Mouse (Mus musculus) megakaryocyte progenitor cell, adult 5-6 weeks (primary cell): ENCODE data around the gene Zfp112. TPM values are rescaled to one million over a fixed set of nuclear protein-coding genes. Genes with fewer than 3 reads are reported as not detected.
"Not testable (repeated sequence)": the region's sequence is repeated elsewhere in the genome, so short reads cannot be mapped to it uniquely, and the experiment has no call there.

Source experiments
- ATAC-seq: replicated peaks from 2 replicates; pipeline ENCODE4 v1.8.0; 2016; ENCODE audit warnings: mild to moderate bottlenecking, moderate TSS enrichment, inconsistent platforms; ENCODE audit not compliant: poor library complexity
- total RNA-seq, 2 experiments: library from RNA; stranded (forward) in 1 of 2; stranded (reverse) in 1 of 2; fragments of 157-497, 149-512 nt in 1 of 2; fragments of 200-1000 nt in 1 of 2; gene quantifications; 2 replicates each; pipeline versions ENCODE4 v1.2.3 to v1.2.4; 2015 to 2017

Gene Zfp112
- total RNA-seq (2015) (0.94 and 1.1 TPM in 2 replicates), total RNA-seq (2017) (0.21 and 0.71 TPM in 2 replicates)

DNA sequence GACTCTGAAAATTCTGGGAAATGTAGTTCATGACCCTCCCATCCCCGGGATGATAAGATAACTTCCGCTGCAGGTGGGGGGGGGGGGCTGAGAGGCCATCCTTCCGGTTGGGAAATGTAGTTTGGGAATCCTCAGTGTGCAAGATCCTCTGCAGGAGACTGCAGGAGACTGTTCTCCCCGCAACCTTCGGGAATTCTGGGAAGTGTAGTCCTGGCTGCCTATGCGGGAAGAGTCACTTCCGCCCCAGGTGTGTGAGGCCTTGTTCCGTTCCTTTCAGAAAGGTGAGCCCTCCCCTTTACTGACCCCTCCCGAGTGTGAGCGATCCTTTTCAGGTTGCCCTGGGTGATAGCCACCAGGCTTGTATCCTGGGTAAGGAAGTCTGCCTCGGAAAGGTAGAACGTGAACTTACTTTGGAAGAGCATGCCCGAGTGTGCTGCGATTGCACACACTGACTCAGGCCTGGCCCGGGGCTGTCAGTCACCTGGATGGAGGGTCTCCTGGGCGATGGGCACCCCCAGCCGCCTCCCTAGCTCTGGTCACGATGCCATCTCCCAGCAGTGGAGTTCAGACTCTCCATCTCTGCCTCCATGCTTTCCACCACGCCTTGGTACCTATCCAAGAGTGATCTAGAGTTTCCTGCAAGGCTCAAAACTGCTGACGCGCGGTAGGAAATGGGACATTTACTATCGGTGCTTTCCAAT lies at the start of gene Zfp112:
Zfp112 (plus strand) TSS at position 159 of the 701 bp plus-strand sequence.
- peak; percentile 45 for ATAC-seq

DNA sequence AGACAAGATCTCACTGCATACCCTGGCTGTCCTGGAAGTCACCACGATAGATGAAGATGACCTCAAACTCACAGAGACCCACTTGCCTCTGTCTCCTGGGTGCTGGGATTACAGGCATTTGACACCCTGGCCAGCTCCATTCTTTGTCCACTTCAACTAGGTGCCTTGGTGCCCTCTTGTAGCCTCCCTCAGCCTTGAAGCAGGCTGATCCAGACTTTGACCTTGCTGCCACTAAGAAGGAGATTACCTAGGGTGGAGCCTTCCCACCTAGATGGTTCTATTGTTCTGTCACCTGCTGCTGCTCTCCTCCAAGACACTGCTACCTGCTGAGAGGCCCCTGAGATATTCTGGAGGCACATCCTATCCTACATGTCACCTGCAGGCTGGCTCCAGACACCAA lies 37.7 kb upstream of the Zfp112 start:
- ATAC-seq = not testable (repeated sequence)

DNA sequence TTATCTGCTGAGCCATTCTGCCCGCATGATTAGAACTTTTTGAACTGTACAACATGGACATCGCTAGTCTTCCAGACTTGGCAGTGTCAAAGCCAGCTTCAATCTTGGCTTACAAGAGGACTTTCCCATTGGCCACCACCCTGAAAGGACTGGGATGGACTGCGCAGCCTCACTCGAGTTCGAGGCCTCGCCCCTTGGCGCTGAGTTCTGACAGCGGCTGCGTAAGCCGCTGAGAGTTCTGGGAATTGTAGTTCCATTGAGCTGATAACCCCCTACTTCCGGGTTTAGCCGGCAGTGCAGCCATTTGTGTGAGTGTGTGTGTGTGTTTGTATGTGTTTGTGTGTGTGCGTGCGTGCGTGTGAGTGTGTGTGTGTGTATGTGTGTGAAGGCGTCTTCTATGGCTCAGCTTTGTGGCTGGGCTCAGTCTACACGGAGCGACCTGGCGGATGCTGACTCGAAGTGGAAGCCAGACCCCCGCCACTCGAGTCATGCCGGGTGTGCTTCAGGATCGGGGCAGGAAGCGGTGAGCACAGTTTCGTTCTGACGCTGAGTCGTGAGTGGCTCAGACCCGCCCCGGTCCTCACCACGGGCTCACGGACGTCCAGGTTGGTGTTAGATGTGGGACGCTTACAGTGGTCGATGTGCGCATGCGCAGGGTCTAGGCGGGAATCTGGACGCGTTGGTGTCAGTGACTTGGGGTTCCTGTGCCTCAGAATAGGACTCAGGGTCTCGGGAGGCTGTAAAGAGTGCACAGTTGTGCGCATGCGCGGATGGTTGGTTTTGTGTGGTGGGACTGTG lies 30.3 kb upstream of the Zfp112 start, which contains the start of gene Zfp180:
Zfp180 (plus strand) TSS at position 291 of the 798 bp plus-strand sequence.
- ATAC-seq = peak; percentile 91

DNA sequence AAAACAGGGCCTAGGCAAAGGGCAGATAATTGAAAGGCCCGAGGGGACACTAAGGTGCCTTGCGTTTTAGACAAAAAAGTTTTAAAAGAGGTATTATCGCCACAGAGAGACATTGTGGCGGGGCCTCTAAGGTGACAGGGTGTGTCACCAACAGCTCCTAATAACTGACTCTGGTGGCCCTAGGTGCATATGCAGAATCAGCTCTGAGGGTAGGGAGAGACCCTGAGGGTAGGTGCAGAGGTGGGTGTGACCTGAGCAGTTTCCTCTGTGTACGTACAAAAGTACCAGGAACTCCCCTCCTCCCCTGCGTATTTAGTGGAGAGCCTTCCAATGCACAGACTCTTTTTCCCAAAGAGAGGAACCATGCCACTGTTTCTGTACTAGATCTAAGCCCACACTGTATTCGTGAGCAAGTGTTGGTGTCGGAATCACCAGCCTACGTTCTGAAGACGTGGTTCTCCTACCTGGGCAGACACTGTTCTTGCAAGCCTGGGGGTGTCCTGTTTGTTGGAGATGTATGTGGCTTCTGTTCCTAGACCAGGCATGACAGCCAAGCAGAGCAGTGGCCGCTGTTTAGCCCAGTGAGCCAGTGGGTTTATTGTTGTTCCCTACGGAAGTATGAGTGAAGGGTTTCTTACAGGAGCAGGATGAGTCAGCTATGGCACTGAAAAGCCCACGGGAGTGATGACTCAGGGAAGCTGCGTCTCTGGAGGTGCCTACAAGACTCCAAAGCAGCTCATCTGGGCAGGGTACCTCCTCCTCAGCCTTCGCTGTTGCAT lies 29.5 kb upstream of the Zfp112 start:
- ATAC-seq = peak; percentile 7

DNA sequence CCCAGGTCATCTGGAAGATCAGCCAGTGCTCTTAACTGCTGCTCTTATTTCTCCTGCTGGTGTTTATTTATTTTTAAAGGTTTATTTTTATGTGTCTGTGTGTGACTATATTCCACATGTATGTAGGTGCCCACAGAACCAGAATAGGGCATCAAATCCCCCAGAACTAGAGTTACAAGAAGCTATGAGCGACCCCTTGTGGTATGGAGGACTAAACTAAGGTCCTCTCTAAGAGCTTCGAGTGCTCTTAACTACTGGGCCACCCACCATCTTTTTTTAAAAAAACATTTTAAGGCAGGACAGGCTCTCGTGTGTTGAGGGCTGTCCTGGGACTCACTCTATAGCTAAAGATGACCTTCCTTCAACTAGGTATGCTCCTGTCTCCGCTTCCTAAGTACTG lies 25.2 kb upstream of the Zfp112 start:
- no peak for ATAC-seq

DNA sequence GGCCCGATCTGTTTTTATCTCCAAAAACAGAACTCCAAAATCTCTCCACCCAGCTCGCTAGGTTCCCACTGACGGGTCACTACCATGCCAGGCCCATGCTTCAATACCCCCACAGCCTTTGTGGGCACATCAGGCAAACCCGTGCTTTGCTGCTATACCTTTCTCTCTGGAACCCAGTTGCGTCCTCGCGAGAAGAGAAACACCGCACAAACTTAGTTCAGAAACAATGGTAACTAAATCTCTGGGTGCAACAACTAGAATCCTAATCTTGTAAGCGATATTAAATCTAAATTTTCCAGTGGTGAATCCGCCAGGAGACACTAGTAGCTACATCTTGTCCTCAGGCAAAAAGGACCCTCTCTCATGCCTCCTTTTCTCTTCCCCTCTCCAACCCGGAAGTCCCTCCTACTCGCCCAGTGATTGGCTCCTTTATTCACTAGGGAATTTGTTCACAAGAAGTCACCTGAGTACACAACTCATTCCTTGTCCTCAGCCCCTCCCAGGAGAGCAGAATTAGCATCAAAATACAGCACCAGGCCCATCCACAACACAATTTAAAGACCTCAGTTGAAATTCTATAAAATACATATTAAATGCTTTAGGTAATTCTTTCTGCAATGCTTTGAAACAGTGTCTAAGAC lies 24.5 kb upstream of the Zfp112 start:
- ATAC-seq = no peak

DNA sequence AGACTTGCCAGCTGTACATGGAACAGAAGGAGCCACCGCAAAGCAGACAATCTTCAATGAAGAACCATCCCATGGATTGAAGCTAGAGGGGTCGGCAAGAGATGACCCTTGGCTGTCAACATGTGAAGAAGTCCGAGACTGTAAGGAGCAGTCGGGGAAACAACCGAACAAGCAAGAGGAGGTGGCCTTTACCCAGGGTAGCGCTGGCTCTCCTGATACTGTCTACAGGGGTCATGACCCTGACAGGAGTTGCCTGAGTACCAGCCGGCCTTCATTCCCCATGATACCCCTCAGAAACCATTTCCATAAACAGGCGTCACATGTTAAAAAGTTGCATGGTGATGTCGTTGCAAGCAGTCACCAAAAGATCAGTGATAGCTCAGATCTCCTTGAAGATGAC lies 7.7 kb upstream of the Zfp112 start:
- ATAC-seq = no peak

DNA sequence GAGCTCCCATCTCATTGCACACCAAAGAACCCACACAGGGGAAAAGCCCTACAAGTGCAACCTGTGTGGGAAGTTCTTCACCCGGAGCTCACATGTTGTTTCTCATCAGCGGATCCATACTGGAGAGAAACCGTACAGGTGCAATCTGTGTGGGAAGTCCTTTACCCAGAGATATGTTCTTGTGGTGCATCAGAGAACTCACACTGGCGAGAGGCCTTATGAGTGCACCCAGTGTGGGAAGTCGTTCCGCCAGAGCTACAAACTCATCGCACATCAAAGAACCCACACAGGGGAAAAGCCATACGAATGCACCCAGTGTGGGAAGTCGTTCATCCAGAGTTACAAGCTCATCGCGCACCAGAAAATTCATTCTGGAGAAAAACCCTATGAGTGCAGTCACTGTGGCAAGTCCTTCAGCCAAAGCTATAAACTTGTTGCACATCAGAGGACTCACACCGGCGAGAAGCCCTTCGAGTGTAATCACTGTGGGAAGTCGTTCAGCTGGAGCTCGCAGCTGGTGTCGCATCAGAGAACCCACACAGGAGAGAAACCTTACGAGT lies 6.9 kb upstream of the Zfp112 start:
- ATAC-seq = no peak

DNA sequence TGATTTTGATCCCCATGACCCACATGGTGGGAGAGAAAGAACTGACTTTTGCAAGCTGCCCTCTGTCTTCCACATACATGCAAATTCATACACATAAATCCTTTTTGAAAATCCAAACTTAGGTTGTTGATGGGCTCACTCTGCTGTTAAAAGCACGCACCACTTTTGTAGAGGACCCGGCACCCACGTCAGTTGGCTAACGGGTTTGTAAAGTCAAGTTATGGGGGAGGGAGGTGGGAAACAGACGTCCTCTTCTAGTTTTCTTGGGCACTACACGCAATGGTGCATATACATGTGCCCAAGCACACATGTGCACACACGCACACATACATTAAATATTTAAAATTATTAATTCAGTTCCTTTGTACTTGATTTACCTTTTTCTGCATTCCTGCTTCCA lies 1.3 kb upstream of the Zfp112 start:
- ATAC-seq = no peak

DNA sequence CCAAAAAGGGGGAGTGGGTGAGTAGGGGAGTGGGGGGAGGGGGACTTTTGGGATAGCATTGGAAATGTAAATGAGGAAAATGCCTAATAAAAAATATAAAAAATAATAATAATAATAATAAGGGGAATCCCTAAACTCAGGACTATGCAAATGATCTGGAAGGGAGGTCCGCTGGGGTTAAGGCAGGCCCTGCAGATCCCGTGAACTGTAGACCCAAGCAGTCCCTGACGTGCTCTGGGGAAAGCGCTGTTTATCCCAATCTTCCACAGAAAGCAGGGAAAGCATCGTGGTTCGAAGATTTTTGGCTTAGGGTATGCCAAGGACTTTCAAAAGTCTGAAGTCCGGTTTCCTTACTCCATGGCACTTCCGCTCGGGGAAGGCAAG lies 350 bp upstream of the Zfp112 start:
- no peak for ATAC-seq

DNA sequence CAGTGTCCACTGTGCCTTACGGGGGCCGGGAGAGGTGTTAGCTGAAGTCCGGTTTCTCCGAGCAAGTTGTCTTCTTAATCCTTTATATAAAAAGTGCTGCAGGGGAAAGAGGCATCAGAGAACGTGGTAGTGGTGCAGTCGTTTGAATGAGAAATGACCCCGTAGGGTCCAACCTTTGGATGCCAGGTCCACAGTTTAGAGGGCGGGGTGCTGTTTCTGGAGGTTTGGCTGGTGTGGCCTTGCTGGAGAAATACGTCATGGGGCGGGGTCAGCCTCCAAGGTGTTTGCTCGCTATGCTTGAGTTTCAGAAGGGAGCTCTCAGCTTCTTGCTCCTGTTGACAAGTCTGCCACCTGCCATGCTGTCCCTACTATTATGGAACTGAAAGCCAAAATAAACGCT lies 887 bp downstream of the Zfp112 start:
- peak; percentile 80 for ATAC-seq

DNA sequence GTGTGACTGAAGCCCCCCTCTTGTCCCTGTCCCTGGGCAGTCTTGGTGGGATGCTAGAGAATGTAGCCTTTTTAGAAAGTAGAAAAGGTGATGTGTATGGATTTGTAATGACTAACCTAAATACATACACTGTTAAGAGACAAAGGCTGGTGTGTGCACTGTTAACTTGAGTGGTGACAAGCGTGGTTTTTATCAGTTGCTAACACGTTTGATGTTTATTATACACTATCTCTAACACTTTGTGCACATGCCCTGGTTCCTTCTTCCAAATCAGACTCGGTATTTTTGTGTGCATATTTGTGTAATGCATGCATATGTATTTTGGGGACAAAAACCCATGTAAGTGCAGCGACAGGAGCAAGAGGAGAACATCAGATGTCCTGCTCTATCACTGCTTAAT lies 4.5 kb downstream of the Zfp112 start:
- ATAC-seq = no peak; the same call in 1 of the 2 replicates

DNA sequence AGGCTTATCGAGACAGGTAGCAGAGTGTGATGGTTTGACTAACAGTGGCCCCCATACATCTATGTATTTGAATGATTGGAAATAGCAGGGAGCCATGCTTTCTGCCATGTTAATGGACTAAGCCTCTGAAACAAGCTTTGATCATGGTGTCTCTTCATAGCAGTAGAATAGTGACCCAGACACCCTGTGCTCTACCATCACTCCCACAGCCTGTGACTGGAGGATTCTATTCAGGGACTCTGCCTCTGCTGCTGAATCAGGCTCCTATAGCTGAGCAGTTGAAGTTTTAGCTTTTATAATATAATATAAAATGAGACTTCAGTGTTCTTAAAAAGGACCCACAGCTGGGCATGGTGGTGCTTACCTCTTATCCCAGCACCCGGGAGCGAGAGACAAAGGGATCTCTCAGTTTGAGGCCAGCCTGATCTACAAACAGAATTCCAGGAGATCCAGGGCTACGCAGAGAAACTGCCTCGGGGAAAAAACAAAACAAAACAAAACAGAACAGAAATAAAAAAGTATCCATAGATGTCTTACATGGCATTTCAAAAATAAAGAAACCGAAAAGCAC lies 21.4 kb downstream of the Zfp112 start:
- ATAC-seq = no peak

DNA sequence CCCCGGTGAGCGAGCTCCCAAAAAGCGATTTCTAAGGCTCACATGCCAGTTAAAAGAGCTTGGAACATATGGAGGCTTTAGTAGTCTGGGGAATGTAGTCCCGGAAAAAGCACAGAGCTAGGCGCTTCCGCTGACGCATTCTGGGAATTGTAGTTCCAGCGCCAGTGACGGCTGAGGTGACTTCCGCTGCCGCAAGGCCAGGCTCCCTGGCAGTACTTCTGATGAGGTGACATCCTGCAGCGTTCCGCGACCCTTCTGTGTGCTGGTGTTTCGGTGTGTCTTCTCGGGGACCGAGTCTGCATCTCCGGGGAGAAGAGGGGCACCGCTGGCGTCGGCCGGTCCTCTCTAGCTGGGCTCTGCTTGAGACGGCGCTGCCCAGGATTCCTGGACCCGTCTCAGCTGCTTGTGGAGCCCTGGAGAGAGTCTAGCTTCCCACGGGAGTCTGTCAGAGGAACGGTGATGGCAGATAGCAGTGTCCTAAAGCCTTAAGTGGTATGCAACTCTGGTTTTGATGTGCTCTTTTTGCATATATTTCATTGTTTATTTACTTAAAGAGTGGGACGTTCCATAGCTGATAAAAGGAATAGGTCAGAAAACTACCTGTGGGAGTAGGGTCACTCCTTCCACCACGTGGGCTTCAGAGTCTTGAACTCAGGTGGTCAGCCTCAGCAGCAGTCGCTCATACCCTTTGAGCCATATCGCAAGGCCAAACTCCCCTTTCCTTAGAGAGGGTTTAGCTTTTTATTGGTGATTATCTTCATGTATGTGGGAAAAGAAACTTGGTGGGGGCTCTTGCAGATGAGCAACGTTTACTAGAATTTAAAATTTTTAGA lies 22.1 kb downstream of the Zfp112 start, which contains the start of gene Zfp235:
Zfp235 (plus strand) TSS at position 174 of the 833 bp plus-strand sequence.
- peak; percentile 100 for ATAC-seq

DNA sequence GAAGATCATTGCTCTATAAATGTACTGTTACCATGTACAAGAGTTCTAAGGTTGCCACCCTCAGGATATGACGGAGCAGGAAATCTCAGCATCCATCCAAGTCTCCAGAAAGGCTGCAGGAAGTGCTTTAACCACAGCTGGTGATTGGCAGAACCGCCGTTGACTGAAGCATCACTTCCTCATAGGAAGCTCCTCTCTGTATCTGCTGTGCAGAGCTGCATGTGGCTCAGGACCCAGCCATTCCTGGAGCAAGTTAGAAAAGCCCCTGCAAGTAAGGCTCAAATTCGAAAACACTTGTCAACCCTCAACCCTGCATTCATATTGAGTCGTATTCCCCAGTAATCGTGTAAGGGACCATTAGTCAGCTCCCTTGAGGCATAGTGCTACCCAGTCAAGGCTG lies 30.5 kb downstream of the Zfp112 start:
- ATAC-seq = peak; percentile 99

DNA sequence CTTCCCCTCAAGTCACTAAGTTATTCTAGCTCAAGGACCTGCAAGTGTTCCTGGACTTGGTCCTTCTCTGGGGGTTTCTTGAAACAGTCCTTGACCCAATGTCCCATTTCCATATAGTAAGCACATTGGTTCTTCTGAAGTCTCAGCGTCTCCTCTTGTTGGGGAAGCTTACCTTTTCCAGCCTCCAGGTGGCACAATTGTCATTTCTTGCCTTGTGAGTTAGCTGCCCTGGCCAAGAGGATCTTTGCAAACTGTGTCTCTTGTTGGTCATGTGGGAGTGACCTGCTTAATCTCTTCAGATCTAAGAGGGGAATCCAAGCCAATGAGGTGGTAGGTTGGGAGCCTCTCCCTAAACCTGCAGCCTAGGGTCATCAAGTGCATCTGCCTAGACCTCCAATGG lies 41.2 kb downstream of the Zfp112 start:
- peak; percentile 90 for ATAC-seq

DNA sequence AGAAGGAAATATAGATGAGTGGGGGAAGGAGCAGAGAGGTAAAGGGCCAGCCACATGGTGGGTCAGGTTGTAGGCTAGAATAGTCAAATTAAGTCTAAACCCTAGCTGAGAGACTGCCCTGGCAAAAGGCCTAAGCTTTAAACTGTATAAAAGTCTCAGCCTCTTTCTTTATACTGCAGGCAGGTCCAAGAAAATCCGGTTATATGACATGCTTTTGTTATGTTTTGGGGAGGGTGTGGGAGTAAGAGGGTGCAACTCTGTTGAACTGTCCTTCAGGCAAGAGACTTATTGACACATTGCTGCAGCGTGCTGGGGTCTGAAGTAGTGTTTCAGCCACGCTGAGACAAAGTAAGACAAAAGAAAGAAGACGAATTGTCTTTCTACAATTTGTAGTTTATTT lies 60.1 kb downstream of the Zfp112 start:
- ATAC-seq = no peak

DNA sequence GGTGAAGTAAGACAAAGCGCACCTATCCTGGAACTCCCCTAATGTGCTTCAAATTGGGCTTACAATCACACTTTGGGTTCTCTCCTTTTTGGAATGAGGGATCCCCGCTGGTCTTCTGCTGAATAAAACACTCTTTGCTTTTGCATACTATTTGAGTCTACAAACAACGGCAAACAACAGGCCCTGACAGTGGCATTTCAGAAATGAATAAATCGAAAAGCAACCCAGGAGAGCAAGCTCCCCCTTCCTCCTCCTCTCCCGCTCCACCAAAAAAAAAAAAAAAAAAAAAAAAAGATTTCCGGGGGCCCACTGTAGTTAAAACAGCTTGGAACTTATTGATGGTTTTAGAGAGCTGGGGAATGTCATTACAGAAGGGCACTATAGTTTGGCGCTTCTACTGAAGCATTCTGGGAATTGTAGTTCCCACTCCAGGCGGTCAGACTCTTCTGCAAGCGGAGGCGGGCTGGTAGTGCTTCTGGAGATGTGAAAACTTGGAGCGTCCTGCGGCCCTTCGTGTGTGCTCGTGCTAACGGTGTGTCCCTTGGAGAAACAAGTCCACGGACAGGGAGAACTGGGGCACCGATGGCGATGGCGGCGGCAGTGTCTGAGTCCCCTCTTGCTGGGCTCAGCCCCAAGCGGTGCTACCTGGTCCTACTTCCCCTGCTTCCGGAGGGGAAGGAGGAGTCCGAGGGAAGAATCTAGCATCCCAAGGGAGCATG lies 62.7 kb downstream of the Zfp112 start, which contains the start of gene Zfp114:
Zfp114 (plus strand) TSS at position 443 of the 719 bp plus-strand sequence.
- ATAC-seq = peak; percentile 96

DNA sequence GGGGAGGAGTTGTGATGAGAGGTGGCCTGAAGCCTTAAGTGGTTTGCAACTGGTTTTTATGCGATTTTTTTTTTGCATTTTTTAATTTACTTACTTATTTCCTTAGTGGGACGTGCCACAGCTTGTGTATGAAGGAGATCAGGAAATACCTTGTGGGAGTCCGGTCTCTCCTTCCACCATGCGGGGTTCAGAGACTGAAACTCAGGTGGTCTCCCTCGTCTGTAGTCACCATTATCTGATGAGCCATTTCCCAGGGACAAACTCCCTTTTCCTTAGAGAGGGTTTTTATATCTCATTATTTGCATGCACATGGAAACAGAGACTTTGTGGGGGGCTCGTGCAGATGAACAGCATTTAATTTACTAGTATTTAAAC lies 63.2 kb downstream of the Zfp112 start:
- no peak for ATAC-seq
